Mouse (Mus musculus): Measurements from ENCODE around the gene Prr36. TPM values are rescaled to one million over a fixed set of nuclear protein-coding genes. Genes with fewer than 3 reads are reported as not detected.

Gene Prr36
- polyA plus RNA-seq, 1 experiment from 2014 or later, result 4.9 TPM

DNA sequence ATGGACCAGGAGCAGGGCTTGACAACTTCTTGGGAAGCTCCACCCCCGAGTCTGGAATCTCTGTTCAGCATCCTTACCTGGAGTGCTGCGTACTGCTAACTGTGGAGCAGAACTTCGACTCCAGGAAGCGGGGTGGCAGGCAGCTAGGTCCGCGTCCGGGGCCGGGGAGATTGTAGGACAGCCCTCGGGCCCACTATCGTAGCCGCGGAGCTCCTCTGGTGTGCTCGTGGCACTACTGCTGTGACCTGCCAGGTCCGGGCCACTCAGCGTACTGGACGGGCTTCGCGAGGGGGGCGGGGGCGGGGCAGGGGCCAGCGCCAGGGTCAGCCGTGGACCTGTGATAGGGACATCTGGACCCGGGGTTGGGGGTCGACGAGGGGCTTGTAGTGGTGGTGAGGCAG lies 4.5 kb downstream of the Prr36 start:
- H3K36me3 ChIP-seq, result peaks cover 10% of the 10 kb centered on the region
- peaks cover 38% of the 10 kb centered on the region for H3K27me3 ChIP-seq
- peak; percentile 24 for ATAC-seq (replicated peaks; ENCODE audit: low FRiP score)
- WGBS, result under 1% methylated on average over 25 of the region's 25 CpGs
- peak overlapping the region; percentile 42 for H3K9ac ChIP-seq
- peak overlapping the region; percentile 87 for H3K4me2 ChIP-seq
- H3K4me3 ChIP-seq (replicated peaks), result peak overlapping the region; percentile 44
- 0 out of 2 replicates have a peak overlapping the region, but pooled peaks have one; percentile 22 for H3K27ac ChIP-seq
- no peaks in the 10 kb centered on the region for H3K9me3 ChIP-seq (replicated peaks)
- H3K4me1 ChIP-seq, result peaks cover 35% of the 10 kb centered on the region

DNA sequence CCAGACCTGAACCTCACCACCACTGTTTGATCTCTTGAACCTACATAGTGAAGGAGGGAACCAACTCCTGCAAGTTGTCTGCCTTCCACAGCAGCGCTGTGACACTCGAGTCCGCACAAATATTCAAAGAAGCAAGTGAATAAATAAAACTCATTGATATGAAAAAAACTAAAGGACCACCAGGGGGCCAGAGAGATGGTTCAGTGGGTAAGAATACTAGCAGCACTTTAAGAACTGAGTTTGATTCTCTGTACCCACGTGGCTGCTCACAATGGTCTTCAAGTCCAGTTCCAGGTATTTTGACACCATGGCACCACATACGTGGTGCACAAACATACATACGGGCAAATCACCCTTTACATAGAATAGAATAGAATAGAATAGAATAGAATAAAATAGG lies 6.2 kb downstream of the Prr36 start:
- H3K27me3 ChIP-seq, result peaks cover 33% of the 10 kb centered on the region
- WGBS, result 83% methylated on average over 6 of the region's 6 CpGs
- H3K9ac ChIP-seq, result no peak overlapping the region
- ATAC-seq (replicated peaks; ENCODE audit: low FRiP score), result no peak
- no peak overlapping the region for H3K4me3 ChIP-seq (replicated peaks)
- no peak overlapping the region for H3K27ac ChIP-seq
- H3K36me3 ChIP-seq, result peaks cover 10% of the 10 kb centered on the region
- H3K4me2 ChIP-seq, result no peak overlapping the region
- H3K9me3 ChIP-seq (replicated peaks), result no peaks in the 10 kb centered on the region
- peaks cover 38% of the 10 kb centered on the region for H3K4me1 ChIP-seq

- Histone ChIP-seq H3K4me2 (0 out of 2 replicates have a peak overlapping the region, but pooled peaks have one; percentile 52), H3K4me3 (replicated peaks) (no peak overlapping the region)
Measured at GRCm38 (mm10) chr8:4207016-4207350, 10.3 kb downstream of the Prr36 start.

GRCm38 (mm10) chr8:4206182-4207015 lies 10.9 kb downstream of the Prr36 start:
- ATAC-seq (replicated peaks; ENCODE audit: low FRiP score), result peak; percentile 24
- H3K27ac ChIP-seq, result no peak overlapping the region
- WGBS, result 12% methylated on average over 44 of the region's 44 CpGs
- peaks cover 14% of the 10 kb centered on the region for H3K36me3 ChIP-seq
- peak overlapping the region; percentile 52 for H3K4me2 ChIP-seq
- peaks cover 33% of the 10 kb centered on the region for H3K27me3 ChIP-seq
- peaks cover 21% of the 10 kb centered on the region for H3K4me1 ChIP-seq
- H3K4me3 ChIP-seq (replicated peaks), result peak overlapping the region; percentile 22
- no peaks in the 10 kb centered on the region for H3K9me3 ChIP-seq (replicated peaks)
- H3K9ac ChIP-seq, result peak overlapping the region; percentile 11; the same call in 1 of the 2 replicates

More at GRCm38 (mm10) chr8:4207016-4207350, 10.3 kb downstream of the Prr36 start:
- no peak overlapping the region for H3K27ac ChIP-seq
- WGBS, result 69% methylated on average over 2 of the region's 2 CpGs
- no peaks in the 10 kb centered on the region for H3K9me3 ChIP-seq (replicated peaks)
- H3K27me3 ChIP-seq, result peaks cover 33% of the 10 kb centered on the region
- peaks cover 14% of the 10 kb centered on the region for H3K36me3 ChIP-seq
- peaks cover 21% of the 10 kb centered on the region for H3K4me1 ChIP-seq
- no peak for ATAC-seq (replicated peaks; ENCODE audit: low FRiP score)
- no peak overlapping the region for H3K9ac ChIP-seq

DNA sequence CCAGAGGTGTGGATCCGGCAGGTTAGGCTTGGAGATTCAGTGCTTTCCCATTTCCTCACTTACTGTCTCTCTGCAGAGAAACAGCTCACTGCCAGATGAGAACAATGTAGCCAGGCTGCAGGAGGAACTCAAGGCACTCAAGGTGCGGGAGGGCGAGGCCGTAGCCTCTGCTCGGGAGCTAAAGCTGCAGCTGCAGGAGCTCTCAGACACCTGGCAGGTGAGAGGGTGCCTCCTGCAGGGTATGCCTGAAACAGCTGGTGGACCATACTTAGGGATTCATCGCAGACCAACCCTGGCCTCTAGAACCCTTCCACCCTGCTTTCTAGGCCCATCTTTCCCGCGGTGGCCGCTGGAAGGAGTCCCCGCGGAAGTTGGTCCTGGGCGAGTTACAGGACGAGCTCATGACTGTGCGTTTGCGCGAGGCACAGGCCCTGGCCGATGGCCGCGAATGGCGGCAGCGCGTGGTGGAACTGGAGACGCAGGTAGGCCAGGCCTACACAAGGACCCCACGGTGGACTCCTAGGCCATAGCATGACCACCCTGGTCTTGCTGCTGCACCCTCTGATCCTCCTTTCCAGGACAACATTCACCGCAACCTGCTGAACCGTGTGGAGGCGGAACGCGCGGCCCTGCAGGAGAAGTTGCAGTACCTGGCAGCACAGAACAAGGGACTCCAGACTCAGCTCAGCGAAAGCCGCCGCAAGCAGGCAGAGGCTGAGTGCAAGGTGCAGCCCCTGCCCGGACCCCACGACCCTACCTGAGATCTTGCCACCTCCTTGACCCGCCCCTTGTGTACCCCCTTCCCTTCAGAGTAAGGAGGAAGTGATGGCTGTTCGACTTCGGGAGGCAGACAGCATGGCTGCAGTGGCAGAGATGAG lies 11.8 kb downstream of the Prr36 start:
- peak; percentile 52 for ATAC-seq (replicated peaks; ENCODE audit: low FRiP score)
- 20% methylated on average over 38 of the region's 38 CpGs for WGBS

DNA sequence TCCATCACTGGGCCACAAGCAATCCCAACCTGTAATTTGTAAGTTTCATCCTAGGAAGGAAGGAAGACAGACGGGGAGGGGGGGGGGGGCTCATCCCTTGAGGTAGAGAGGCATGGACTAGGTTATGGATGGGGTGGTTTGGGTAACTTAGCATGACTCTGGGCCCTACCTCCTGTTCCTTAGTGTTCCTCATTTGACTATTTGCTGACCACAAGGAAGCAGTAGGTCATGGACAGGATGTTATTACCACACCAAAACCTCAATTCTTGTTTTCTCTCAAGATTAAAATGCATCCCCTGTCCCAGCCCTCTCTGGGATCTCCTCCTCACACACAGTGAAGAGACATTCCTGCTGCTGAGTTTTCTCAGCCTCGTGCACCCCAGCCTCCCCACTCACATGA lies 15.9 kb downstream of the Prr36 start:
- H3K9me3 ChIP-seq (replicated peaks), result no peaks in the 10 kb centered on the region
- no peak overlapping the region for H3K27ac ChIP-seq
- peaks cover 23% of the 10 kb centered on the region for H3K27me3 ChIP-seq
- H3K4me2 ChIP-seq, result no peak overlapping the region
- ATAC-seq (replicated peaks; ENCODE audit: low FRiP score), result no peak
- peaks cover 9% of the 10 kb centered on the region; the same call in 1 of the 2 replicates for H3K36me3 ChIP-seq
- H3K4me1 ChIP-seq, result peaks cover 10% of the 10 kb centered on the region
- H3K9ac ChIP-seq, result no peak overlapping the region
- H3K4me3 ChIP-seq (replicated peaks), result no peak overlapping the region
- WGBS, result 71% methylated on average over 2 of the region's 2 CpGs

More for the DNA sequence above, 11.8 kb downstream of the Prr36 start:
- Histone ChIP-seq H3K9me3 (replicated peaks) (no peaks in the 10 kb centered on the region), H3K4me2 (peak overlapping the region; percentile 52), H3K4me3 (replicated peaks) (peak overlapping the region; percentile 22), H3K9ac (0 out of 2 replicates have a peak overlapping the region, but pooled peaks have one; percentile 11), H3K27ac (no peak overlapping the region), H3K27me3 (peaks cover 33% of the 10 kb centered on the region), H3K36me3 (peaks cover 14% of the 10 kb centered on the region), H3K4me1 (peaks cover 21% of the 10 kb centered on the region)

DNA sequence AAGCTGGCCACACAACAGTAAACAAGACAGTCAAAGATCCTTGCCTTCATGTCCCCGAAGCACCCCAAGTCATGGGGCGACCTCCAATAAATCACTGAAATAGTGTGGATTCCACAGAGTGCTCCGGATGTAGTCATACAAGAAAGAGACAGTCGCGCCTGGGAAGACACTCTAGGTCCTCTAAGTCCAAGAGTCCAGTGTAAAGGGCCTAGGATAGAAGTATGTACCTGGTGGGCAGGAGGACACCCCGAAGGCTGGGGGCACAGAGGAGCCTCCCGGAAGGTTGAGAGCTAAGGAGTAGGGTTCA lies 23.7 kb downstream of the Prr36 start:
- Histone ChIP-seq H3K4me1 (peaks cover 9% of the 10 kb centered on the region), H3K9ac (no peak overlapping the region), H3K27ac (no peak overlapping the region), H3K4me2 (peak overlapping the region; percentile 46), H3K36me3 (0 out of 2 replicates have a peak, but pooled peaks cover 5% of the 10 kb centered on the region), H3K4me3 (replicated peaks) (no peak overlapping the region), H3K27me3 (no peaks in the 10 kb centered on the region), H3K9me3 (replicated peaks) (no peaks in the 10 kb centered on the region)
- WGBS, result 48% methylated on average over 7 of the region's 7 CpGs
- ATAC-seq (replicated peaks; ENCODE audit: low FRiP score), result peak; percentile 37

- Histone ChIP-seq H3K27ac (no peak overlapping the region), H3K9me3 (replicated peaks) (no peaks in the 10 kb centered on the region), H3K27me3 (no peaks in the 10 kb centered on the region), H3K4me3 (replicated peaks) (no peak overlapping the region), H3K36me3 (peaks cover 10% of the 10 kb centered on the region), H3K9ac (no peak overlapping the region), H3K4me2 (peak overlapping the region; percentile 46), H3K4me1 (peaks cover 9% of the 10 kb centered on the region)
- WGBS, result 11% methylated on average over 18 of the region's 18 CpGs
- peak; percentile 90 for ATAC-seq (replicated peaks; ENCODE audit: low FRiP score)
Measured at GRCm38 (mm10) chr8:4192807-4193587, 24.3 kb downstream of the Prr36 start.

- Histone ChIP-seq H3K4me3 (replicated peaks) (no peak overlapping the region), H3K4me1 (peaks cover 9% of the 10 kb centered on the region), H3K4me2 (no peak overlapping the region), H3K9me3 (replicated peaks) (no peaks in the 10 kb centered on the region), H3K27me3 (no peaks in the 10 kb centered on the region), H3K9ac (no peak overlapping the region), H3K27ac (no peak overlapping the region), H3K36me3 (peaks cover 13% of the 10 kb centered on the region)
- no peak for ATAC-seq (replicated peaks; ENCODE audit: low FRiP score)
- 69% methylated on average over 5 of the region's 5 CpGs for WGBS
Measured at GRCm38 (mm10) chr8:4192305-4192704, 25.0 kb downstream of the Prr36 start.

GRCm38 (mm10) chr8:4189031-4189722 lies 28.1 kb downstream of the Prr36 start:
- H3K9ac ChIP-seq, result no peak overlapping the region
- H3K36me3 ChIP-seq, result peaks cover 39% of the 10 kb centered on the region
- no peaks in the 10 kb centered on the region for H3K9me3 ChIP-seq (replicated peaks)
- peaks cover 9% of the 10 kb centered on the region for H3K4me1 ChIP-seq
- no peaks in the 10 kb centered on the region for H3K27me3 ChIP-seq
- no peak overlapping the region for H3K27ac ChIP-seq
- no peak overlapping the region for H3K4me2 ChIP-seq
- H3K4me3 ChIP-seq (replicated peaks), result no peak overlapping the region
- 28% methylated on average over 3 of the region's 3 CpGs for WGBS
- ATAC-seq (replicated peaks; ENCODE audit: low FRiP score), result no peak

DNA sequence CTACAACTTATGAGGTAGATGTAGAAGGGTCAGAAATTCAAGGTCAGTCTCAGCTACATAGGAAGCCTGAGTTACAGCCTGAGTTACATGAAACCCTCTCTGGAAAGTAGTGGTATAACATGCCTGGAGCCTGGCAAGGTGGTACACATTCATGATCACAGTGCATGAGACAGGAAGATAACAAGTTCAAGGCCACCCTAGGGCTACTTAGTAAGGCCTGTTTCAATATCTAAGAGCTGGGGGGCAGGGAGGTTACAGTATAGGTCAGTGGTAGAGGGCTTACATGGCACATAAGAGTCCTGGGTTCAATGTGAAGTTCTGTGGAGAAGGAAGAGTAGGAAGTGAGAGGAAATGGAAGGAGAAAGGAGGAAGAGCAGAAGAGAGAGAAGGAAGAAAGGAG lies 28.7 kb downstream of the Prr36 start:
- Histone ChIP-seq H3K36me3 (peaks cover 43% of the 10 kb centered on the region), H3K9ac (no peak overlapping the region), H3K27ac (no peak overlapping the region), H3K9me3 (replicated peaks) (no peaks in the 10 kb centered on the region), H3K4me1 (peaks cover 8% of the 10 kb centered on the region), H3K27me3 (no peaks in the 10 kb centered on the region), H3K4me2 (no peak overlapping the region), H3K4me3 (replicated peaks) (no peak overlapping the region)
- no peak for ATAC-seq (replicated peaks; ENCODE audit: low FRiP score)
